14 mouse cellular contexts compared by ENCODE assay signal in genomic region chr5:122769101-122769568, GRCm38 (mm10). TPM values are rescaled to one million over a fixed set of nuclear protein-coding genes. Genes with fewer than 3 reads are reported as not detected.
DNase-seq lines count a peak whose midpoint lies in the region; ATAC-seq and TF ChIP-seq lines count a peak whose summit lies in the region.
"Had no signal": no experiment of that assay in that cellular context is flagged by ENCODE, and none has a peak within 500 bp of the region (broad histone marks: within the 10 kb centered on the region; RNA-seq: fewer than 3 reads in every experiment).

No protein-coding gene starts in this region.

- no peak overlapping the region for H3K4me3 ChIP-seq in kidney, embryonic 16.5 days (ENCODE audit: low read length)
- H3K4me3 ChIP-seq in MEL (ENCODE audit: control insufficient read depth in 1 of 2, insufficient read depth in 1 of 2, low read depth in 2 of 2, low read length in 2 of 2): no peak overlapping the region
- no peak overlapping the region for H3K4me3 ChIP-seq in kidney, embryonic 14.5 days (ENCODE audit: low read length)
- no peak overlapping the region for H3K4me3 ChIP-seq in forebrain, embryonic 10.5 days
- H3K4me3 ChIP-seq: forebrain, embryonic 12.5 days had no signal

- TF ChIP-seq RAD21 in MEL (IDR thresholded peaks at IDR 0.05; ENCODE audit: low read depth, low read length): no peak

- no peaks in the 10 kb centered on the region for H3K27me3 ChIP-seq in kidney, embryonic 16.5 days (ENCODE audit: insufficient read depth, low read length)
- no peaks in the 10 kb centered on the region for H3K27me3 ChIP-seq in MEL (ENCODE audit: control insufficient read depth in 1 of 2, insufficient read depth in 2 of 2, low read length in 2 of 2)
- H3K27me3 ChIP-seq in splenic B cell, adult 2 months (ENCODE audit: control insufficient read depth, insufficient read depth, low read length, poor library complexity, severe bottlenecking): no peaks in the 10 kb centered on the region
- no peaks in the 10 kb centered on the region for H3K27me3 ChIP-seq in kidney, embryonic 14.5 days (ENCODE audit: control insufficient read depth, insufficient read depth, low read length)
- H3K27me3 ChIP-seq in forebrain, embryonic 10.5 days (ENCODE audit: poor library complexity, severe bottlenecking): no peaks in the 10 kb centered on the region
- H3K27me3 ChIP-seq: forebrain, embryonic 12.5 days had no signal

- TF ChIP-seq EP300 in MEL (IDR thresholded peaks at IDR 0.05; ENCODE audit: low read depth in 1 of 2, low read length in 2 of 2): peak in 1 of 2 experiments; percentile 28

- DNase-seq in kidney, postnatal 14 days: no peak
- DNase-seq in MEL (ENCODE audit: low read depth, low spot score): peak; percentile 89
- peak; percentile 69 for DNase-seq in liver
- DNase-seq in splenic B cell, adult 2 months (ENCODE audit: low read depth, low spot score): peak; percentile 50
- DNase-seq in layer of hippocampus, adult 11-12 months (ENCODE audit: low spot score): no peak
- no peak for DNase-seq in forebrain, embryonic 10.5 days (ENCODE audit: extremely low spot score, low spot score)
- DNase-seq: gastrocnemius, postnatal 36 days; heart, postnatal 14 days; kidney, adult 9 months; right cerebral cortex, postnatal 4 days; thymus, adult 18-20 months had no signal

- no peak for ATAC-seq in kidney, embryonic 16.5 days (ENCODE audit: low FRiP score, low TSS enrichment)
- no peak for ATAC-seq in kidney, embryonic 14.5 days (ENCODE audit: low FRiP score, low TSS enrichment)

- H3K79me2 ChIP-seq in MEL (ENCODE audit: control insufficient read depth, insufficient read depth, low read length, poor library complexity): peaks cover 10% of the 10 kb centered on the region

- no peak overlapping the region for H3K9ac ChIP-seq in kidney, embryonic 16.5 days (replicated peaks; ENCODE audit: low read length)
- H3K9ac ChIP-seq in MEL (ENCODE audit: control insufficient read depth, low read depth, low read length, poor library complexity, severe bottlenecking): no peak overlapping the region
- no peak overlapping the region for H3K9ac ChIP-seq in kidney, embryonic 14.5 days (ENCODE audit: low read depth, low read length)
- H3K9ac ChIP-seq: forebrain, embryonic 12.5 days had no signal

- TF ChIP-seq CTCF in MEL (IDR thresholded peaks at IDR 0.05 in 2 of 3, conservative IDR thresholded peaks at IDR 0.05 in 1 of 3; ENCODE audit: control insufficient read depth in 1 of 3, insufficient read depth in 1 of 3, low read depth in 2 of 3, low read length in 3 of 3, poor library complexity in 1 of 3, severe bottlenecking in 1 of 3): no peak

- H3K27ac ChIP-seq in kidney, embryonic 16.5 days (ENCODE audit: low read length): peak overlapping the region; percentile 12; the same call in 1 of the 2 replicates
- H3K27ac ChIP-seq in MEL (ENCODE audit: control insufficient read depth, low read depth, low read length): peak overlapping the region; percentile 33
- H3K27ac ChIP-seq in kidney, embryonic 14.5 days (ENCODE audit: low read depth, low read length): no peak overlapping the region
- no peak overlapping the region for H3K27ac ChIP-seq in forebrain, embryonic 10.5 days
- H3K27ac ChIP-seq: forebrain, embryonic 12.5 days had no signal

- H3K36me3 ChIP-seq in kidney, embryonic 16.5 days (ENCODE audit: insufficient read depth, low read length): peaks cover 10% of the 10 kb centered on the region
- peaks cover 0 to 4% of the 10 kb centered on the region in 2 experiments; a peak in 3 of 4 replicates for H3K36me3 ChIP-seq in MEL (ENCODE audit: control insufficient read depth in 1 of 2, insufficient read depth in 2 of 2, low read length in 2 of 2)
- H3K36me3 ChIP-seq in splenic B cell, adult 2 months (ENCODE audit: control insufficient read depth, insufficient read depth, low read length, poor library complexity, severe bottlenecking): no peaks in the 10 kb centered on the region
- H3K36me3 ChIP-seq in kidney, embryonic 14.5 days (ENCODE audit: control insufficient read depth, insufficient read depth, low read length): no peaks in the 10 kb centered on the region; the same call in 1 of the 2 replicates
- H3K36me3 ChIP-seq in forebrain, embryonic 10.5 days (replicated peaks): peaks cover 50% of the 10 kb centered on the region

- H3K4me1 ChIP-seq in kidney, embryonic 16.5 days (ENCODE audit: insufficient read depth, low read length): peaks cover 14% of the 10 kb centered on the region
- H3K4me1 ChIP-seq in MEL (ENCODE audit: control insufficient read depth in 1 of 2, insufficient read depth in 2 of 2, low read length in 2 of 2): peaks cover 4 to 8% of the 10 kb centered on the region in 2 experiments; a peak in 3 of 4 replicates
- H3K4me1 ChIP-seq in kidney, embryonic 14.5 days (ENCODE audit: control insufficient read depth, insufficient read depth, low read length): peaks cover 16% of the 10 kb centered on the region; the same call in 1 of the 2 replicates
- peaks cover 3% of the 10 kb centered on the region for H3K4me1 ChIP-seq in forebrain, embryonic 10.5 days

- no peak; a peak in 1 of 4 replicates for TF ChIP-seq POLR2A in MEL (IDR thresholded peaks at IDR 0.05; ENCODE audit: control insufficient read depth in 1 of 2, insufficient read depth in 1 of 2, low read depth in 1 of 2, low read length in 2 of 2, poor library complexity in 1 of 2)

- 88% methylated on average over 15 of the region's 15 CpGs for WGBS in kidney, embryonic 16.5 days
- WGBS in kidney, embryonic 14.5 days: 87% methylated on average over 15 of the region's 15 CpGs
- WGBS in forebrain, embryonic 10.5 days: 87% methylated on average over 15 of the region's 15 CpGs

- no peaks in the 10 kb centered on the region; the same call in 1 of the 2 replicates for H3K9me3 ChIP-seq in kidney, embryonic 16.5 days (ENCODE audit: low read length)
- H3K9me3 ChIP-seq in MEL (replicated peaks; ENCODE audit: insufficient read depth, low read length): no peaks in the 10 kb centered on the region
- H3K9me3 ChIP-seq in kidney, embryonic 14.5 days (ENCODE audit: control insufficient read depth, low read length): peaks cover 5% of the 10 kb centered on the region; the same call in 1 of the 2 replicates
- peaks cover 9% of the 10 kb centered on the region; the same call in 1 of the 2 replicates for H3K9me3 ChIP-seq in forebrain, embryonic 10.5 days

- no peak overlapping the region for H3K4me2 ChIP-seq in kidney, embryonic 16.5 days (replicated peaks; ENCODE audit: low read depth, low read length)
- no peak overlapping the region for H3K4me2 ChIP-seq in kidney, embryonic 14.5 days (replicated peaks; ENCODE audit: low read depth, low read length)
- H3K4me2 ChIP-seq: forebrain, embryonic 12.5 days had no signal

TF ChIP-seq in MEL, 35 proteins besides CTCF, POLR2A, EP300 and RAD21:
- no peak for TF ChIP-seq JUND (IDR thresholded peaks at IDR 0.05; ENCODE audit: low read depth, low read length)
- no peak for TF ChIP-seq USF1 (IDR thresholded peaks at IDR 0.05; ENCODE audit: low read depth, low read length)
- no peak for TF ChIP-seq MEF2A (IDR thresholded peaks at IDR 0.05; ENCODE audit: extremely low read depth, insufficient replicate concordance, low read depth, low read length, poor library complexity, severe bottlenecking)
- no peak for TF ChIP-seq E2F4 (IDR thresholded peaks at IDR 0.05; ENCODE audit: borderline replicate concordance, low read depth, low read length)
- TF ChIP-seq ELF1 (IDR thresholded peaks at IDR 0.05; ENCODE audit: low read depth, low read length): peak; percentile 84
- TF ChIP-seq UBTF (IDR thresholded peaks at IDR 0.05; ENCODE audit: borderline replicate concordance, insufficient read depth, low read depth, low read length): no peak
- TF ChIP-seq POLR2AphosphoS5 (IDR thresholded peaks at IDR 0.05; ENCODE audit: borderline replicate concordance, low read depth, low read length): no peak
- TF ChIP-seq MAX (IDR thresholded peaks at IDR 0.05; ENCODE audit: low read length): no peak
- TF ChIP-seq NRF1 (IDR thresholded peaks at IDR 0.05; ENCODE audit: insufficient read depth, low read depth, low read length, poor library complexity, severe bottlenecking): no peak
- TF ChIP-seq POLR2AphosphoS2 (IDR thresholded peaks at IDR 0.05; ENCODE audit: low read length): no peak
- peak; percentile 81; the same call in 1 of the 2 replicates for TF ChIP-seq TBP (IDR thresholded peaks at IDR 0.05; ENCODE audit: low read depth, low read length)
- TF ChIP-seq ETS1 (IDR thresholded peaks at IDR 0.05; ENCODE audit: low read depth, low read length): 0 out of 2 replicates have a peak, but pooled peaks have one; percentile 42
- TF ChIP-seq HCFC1 (IDR thresholded peaks at IDR 0.05; ENCODE audit: low read depth, low read length): peak; percentile 67
- TF ChIP-seq ZMIZ1 (IDR thresholded peaks at IDR 0.05; ENCODE audit: low read depth, low read length): no peak
- TF ChIP-seq ZNF384 (IDR thresholded peaks at IDR 0.05; ENCODE audit: low read depth, low read length): no peak
- TF ChIP-seq MYC (IDR thresholded peaks at IDR 0.05; ENCODE audit: low read depth, low read length): peak; percentile 75
- TF ChIP-seq SIN3A (IDR thresholded peaks at IDR 0.05; ENCODE audit: low read length): 0 out of 2 replicates have a peak, but pooled peaks have one; percentile 47
- no peak for TF ChIP-seq TAL1 (IDR thresholded peaks at IDR 0.05; ENCODE audit: low read length)
- TF ChIP-seq RCOR1 (IDR thresholded peaks at IDR 0.05; ENCODE audit: low read depth, low read length): no peak

RNA-seq across cellular contexts. Expression of gene Camkk2, which starts 10.1 kb away (rescaled TPM):
- 35.6 and 44.7 TPM in 2 replicates for polyA plus RNA-seq in kidney, embryonic 16.5 days (2015; fragmentation: Nextera tagmentation; extraction: Ambion mirVana)
- total RNA-seq in MEL (2012; rRNA removed): 16.3 and 23.7 TPM in 2 replicates
- polyA plus RNA-seq in MEL (2012; ENCODE audit: insufficient read depth in 1 of 2, insufficient read length in 2 of 2, low read depth in 1 of 2, low replicate concordance in 2 of 2, missing spikeins in 1 of 2): 10 to 100 TPM in 1 of 2 experiments, not detected in 1; 24.8 TPM
- 25.0 and 40.9 TPM in 2 replicates for polyA plus RNA-seq in kidney, embryonic 14.5 days (2014; fragmentation: Nextera tagmentation; extraction: Ambion mirVana)
- polyA plus RNA-seq in forebrain, embryonic 10.5 days (2016; fragmentation: Nextera tagmentation; extraction: Ambion mirVana): 22.6 and 24.1 TPM in 2 replicates

RNA-seq across cellular contexts. Expression of gene Anapc5, which starts 52.0 kb away (rescaled TPM):
- polyA plus RNA-seq in kidney, embryonic 16.5 days (2015; fragmentation: Nextera tagmentation; extraction: Ambion mirVana): 441 and 462 TPM in 2 replicates
- total RNA-seq in MEL (2012; rRNA removed): 244 and 262 TPM in 2 replicates
- polyA plus RNA-seq in MEL (2012; ENCODE audit: insufficient read depth in 1 of 2, insufficient read length in 2 of 2, low read depth in 1 of 2, low replicate concordance in 2 of 2, missing spikeins in 1 of 2): 100 to 1,000 TPM in 1 of 2 experiments, not detected in 1; 390 TPM
- polyA plus RNA-seq in kidney, embryonic 14.5 days (2014; fragmentation: Nextera tagmentation; extraction: Ambion mirVana): 335 and 457 TPM in 2 replicates
- 510 and 525 TPM in 2 replicates for polyA plus RNA-seq in forebrain, embryonic 10.5 days (2016; fragmentation: Nextera tagmentation; extraction: Ambion mirVana)

Comparison
In these comparisons a context has a peak if more than half of its experiments do, and no peak if none do; other contexts are left out.
1. H3K27ac ChIP-seq: peak in kidney, embryonic 16.5 days (single experiment) and MEL (single experiment); none in kidney, embryonic 14.5 days (single experiment) and forebrain, embryonic 10.5 days (single experiment).
2. DNase-seq: peak in MEL (single experiment), liver (single experiment) and splenic B cell, adult 2 months (single experiment); none in kidney, postnatal 14 days (single experiment), layer of hippocampus, adult 11-12 months (single experiment) and forebrain, embryonic 10.5 days (single experiment).